Mouse (Mus musculus) myocyte (in vitro differentiated cells): ENCODE measurements at regions not wholly inside any gene's neighbourhood (a gene's known extent, or its start where the extent isn't known, plus 50 kb on each side); places are given as distances from the start of the nearest gene placed in this dataset.

Experiments used
- CEBPB ChIP-seq: IDR thresholded peaks from 2 replicates; pipeline ENCODE4 v1.6.1; 2011; ENCODE audit warnings: mild to moderate bottlenecking, moderate library complexity; ENCODE audit not compliant: poor library complexity, insufficient read depth, severe bottlenecking
- E2F4 ChIP-seq: IDR thresholded peaks from one replicate; pipeline ENCODE4 v1.6.1; 2011; ENCODE audit warnings: mild to moderate bottlenecking, control low read depth, moderate library complexity; ENCODE audit not compliant: insufficient read depth
- MAX ChIP-seq: IDR thresholded peaks from one replicate; pipeline ENCODE4 v1.6.1; 2011; ENCODE audit warnings: low read depth, mild to moderate bottlenecking, control low read depth
- MYOG ChIP-seq, 3 experiments: IDR thresholded peaks; one replicate each; pipeline ENCODE4 v1.6.1; 2011; ENCODE audit warnings: control low read depth in 2 of 3, low read depth in 2 of 3, mild to moderate bottlenecking in 2 of 3; ENCODE audit not compliant: insufficient read length in 2 of 3, control insufficient read depth in 1 of 3, insufficient read depth in 1 of 3
- POLR2A ChIP-seq: IDR thresholded peaks from one replicate; pipeline ENCODE4 v1.6.1; 2011; ENCODE audit warnings: low read depth, mild to moderate bottlenecking, control low read depth, moderate library complexity; ENCODE audit not compliant: insufficient read length
- POLR2AphosphoS2 ChIP-seq: IDR thresholded peaks from one replicate; pipeline ENCODE4 v1.6.1; 2011; ENCODE audit warnings: low read depth, control low read depth; ENCODE audit not compliant: insufficient read length
- TCF12 ChIP-seq: IDR thresholded peaks from one replicate; pipeline ENCODE4 v1.6.1; 2011; ENCODE audit warnings: mild to moderate bottlenecking, control low read depth; ENCODE audit not compliant: poor library complexity, insufficient read depth, severe bottlenecking
- USF1 ChIP-seq: IDR thresholded peaks from one replicate; pipeline ENCODE4 v1.6.1; 2011; ENCODE audit warnings: low read depth, mild to moderate bottlenecking, control low read depth, moderate library complexity

GRCm38 (mm10) chr3:144087771-144088170 lies 117.2 kb downstream of the Lmo4 start:
- TF ChIP-seq POLR2A (no peak), MYOG (IDR thresholded peaks at IDR 0.05; ENCODE audit: control insufficient read depth in 1 of 3, insufficient read depth in 1 of 3, insufficient read length in 2 of 3, low read depth in 2 of 3) (no peak), E2F4 (no peak), USF1 (no peak), CEBPB (no peak), POLR2AphosphoS2 (no peak), TCF12 (no peak), MAX (no peak)
